Comparison of ENCODE assay signal across 20 mouse cellular contexts in the genomic region with DNA sequence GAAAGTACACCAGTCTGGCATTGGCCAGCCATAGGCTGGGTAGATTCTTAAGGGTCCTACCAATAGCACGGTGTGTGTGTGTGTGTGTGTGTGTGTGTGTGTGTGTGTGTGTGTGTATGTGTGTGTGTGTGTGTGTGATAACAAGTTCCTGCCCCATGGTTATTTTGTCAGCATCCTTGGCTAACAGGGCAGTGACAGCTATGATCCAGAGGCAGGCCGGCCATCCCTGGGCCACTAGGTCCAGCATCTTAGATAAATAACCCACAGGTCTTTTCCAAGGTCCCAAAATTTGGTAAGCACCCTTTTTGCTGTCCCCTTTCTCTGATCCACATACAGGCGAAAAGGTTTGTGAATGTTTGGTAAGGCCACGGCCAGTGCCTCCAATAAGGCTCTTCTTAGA. TPM values are rescaled to one million over a fixed set of nuclear protein-coding genes. Genes with fewer than 3 reads are reported as not detected.
DNase-seq lines count a peak whose midpoint lies in the region.
"Had no signal": no experiment of that assay in that cellular context is flagged by ENCODE, and none has a peak within 500 bp of the region (broad histone marks: within the 10 kb centered on the region; RNA-seq: fewer than 3 reads in every experiment).

No protein-coding gene starts in this region.

- WGBS in heart, embryonic 10.5 days, result 85% methylated on average over 4 of the region's 4 CpGs

- H3K9me3 ChIP-seq in heart, embryonic 10.5 days, result no peaks in the 10 kb centered on the region

- intact Hi-C loops in heart, postnatal 14 days (cut with DNase I), result no loop called here
- intact Hi-C loops in heart, postnatal 25 days (cut with DNase I), result no loop called here

- no peaks in the 10 kb centered on the region for H3K27me3 ChIP-seq in heart, embryonic 10.5 days (ENCODE audit: insufficient read depth, poor library complexity, severe bottlenecking)
- H3K27me3 ChIP-seq: CH12.LX, Patski had no signal

- H3K27ac ChIP-seq in heart, embryonic 10.5 days, result no peak overlapping the region

- no peak overlapping the region for H3K4me3 ChIP-seq in heart, embryonic 10.5 days

- no peaks in the 10 kb centered on the region for H3K36me3 ChIP-seq in heart, embryonic 10.5 days
- H3K36me3 ChIP-seq: G1E had no signal

- no peaks in the 10 kb centered on the region for H3K4me1 ChIP-seq in heart, embryonic 10.5 days

- DNase-seq in heart, adult 11 months, result peak; percentile 66
- no peak for DNase-seq in heart, postnatal 14 days
- peak; percentile 51 for DNase-seq in heart, embryonic 10.5 days (ENCODE audit: low spot score)
- DNase-seq in heart, postnatal 25 days (ENCODE audit: low spot score), result no peak
- DNase-seq: adrenal gland, adult 2 months; adrenal gland, adult 8-10 months; adrenal gland, postnatal 10 days; adrenal gland, postnatal 14 days; adrenal gland, postnatal 25 days; adrenal gland, postnatal 36 days; B cell, adult 2 months; cerebellum, adult 11 months; cerebellum, adult 11-12 months; cerebellum, adult 18-20 months had no signal

RNA-seq across cellular contexts. Expression of a gene that starts 49.6 kb away (rescaled TPM):
- total RNA-seq in heart, postnatal 14 days (2021), result under 1 TPM; 0.10 TPM
- polyA plus RNA-seq in heart, embryonic 10.5 days (2016; fragmentation: Nextera tagmentation; extraction: Ambion mirVana), result 0.10 and 0.18 TPM in 2 replicates
- under 1 TPM; 0.08 to 0.17 TPM for total RNA-seq in heart, postnatal 25 days (2021)
- total RNA-seq: CH12.LX, MEL had no signal
- polyA plus RNA-seq: C2C12; CD4-positive, CD25-positive, alpha-beta regulatory T cell, adult 4 months; G1E had no signal

Comparison
In these comparisons a context has a peak if more than half of its experiments do, and no peak if none do; other contexts are left out.
1. DNase-seq: peak in heart, adult 11 months (single experiment) and heart, embryonic 10.5 days (single experiment); none in heart, postnatal 14 days (0 of 2) and heart, postnatal 25 days (single experiment).